Mouse (Mus musculus) left cerebral cortex, adult 9 months (tissue): ENCODE results near the gene Bbs9.
A peak's percentile ranks its signal among the peaks of the same experiment; 100 is the strongest.
"Not testable (repeated sequence)": the region's sequence is repeated elsewhere in the genome, so short reads cannot be mapped to it uniquely, and the experiment has no call there.

ENCODE experiments used
- DNase-seq, 2 experiments: peaks; one replicate each; pipeline ENCODE4 v3.0.0; 2022; ENCODE audit warnings: low spot score in 2 of 2

The Bbs9 gene

GRCm38 (mm10) chr9:22475424-22475868 is at the start of gene Bbs9:
TSS of gene Bbs9 (plus strand) at chr9:22475715.
- DNase-seq, result peak; percentile 93 to 97

- DNase-seq, result no peak
Observed at GRCm38 (mm10) chr9:22428028-22428665, 47.4 kb upstream of the Bbs9 start.

GRCm38 (mm10) chr9:22428666-22429410 is 46.7 kb upstream of the Bbs9 start:
- DNase-seq, result no peak

- DNase-seq, result no peak
Observed at GRCm38 (mm10) chr9:22429533-22430241, 45.8 kb upstream of the Bbs9 start.

- DNase-seq, result no peak
Observed at GRCm38 (mm10) chr9:22430315-22430840, 45.1 kb upstream of the Bbs9 start.

GRCm38 (mm10) chr9:22433221-22433620 is 42.3 kb upstream of the Bbs9 start:
- no peak for DNase-seq

GRCm38 (mm10) chr9:22434101-22434500 is 41.4 kb upstream of the Bbs9 start:
- DNase-seq, result no peak

- DNase-seq, result no peak
Observed at GRCm38 (mm10) chr9:22438826-22439225, 36.7 kb upstream of the Bbs9 start.

- DNase-seq, result no peak
Observed at GRCm38 (mm10) chr9:22443157-22443556, 32.4 kb upstream of the Bbs9 start.

GRCm38 (mm10) chr9:22445123-22445522 is 30.4 kb upstream of the Bbs9 start:
- no peak for DNase-seq

GRCm38 (mm10) chr9:22447213-22447612 is 28.3 kb upstream of the Bbs9 start:
- no peak for DNase-seq

- no peak for DNase-seq
Observed at GRCm38 (mm10) chr9:22448420-22448819, 27.1 kb upstream of the Bbs9 start.

- DNase-seq, result no peak
Observed at GRCm38 (mm10) chr9:22449209-22449608, 26.3 kb upstream of the Bbs9 start.

- no peak for DNase-seq
Observed at GRCm38 (mm10) chr9:22452697-22453096, 22.8 kb upstream of the Bbs9 start.

GRCm38 (mm10) chr9:22453501-22453924 is 22.0 kb upstream of the Bbs9 start:
- DNase-seq, result no peak

GRCm38 (mm10) chr9:22453990-22454389 is 21.5 kb upstream of the Bbs9 start, which contains the start of gene Gm17545:
TSS of gene Gm17545 (plus strand) at chr9:22454290.
- not testable (repeated sequence) for DNase-seq

- DNase-seq, result no peak
Observed at GRCm38 (mm10) chr9:22455041-22455440, 20.5 kb upstream of the Bbs9 start.

- no peak for DNase-seq
Observed at GRCm38 (mm10) chr9:22457142-22457835, 18.2 kb upstream of the Bbs9 start.

GRCm38 (mm10) chr9:22461946-22462345 is 13.6 kb upstream of the Bbs9 start:
- peak in 1 of 2 experiments; percentile 52 for DNase-seq

GRCm38 (mm10) chr9:22466212-22466611 is 9.3 kb upstream of the Bbs9 start:
- no peak for DNase-seq

GRCm38 (mm10) chr9:22467371-22468169 is 7.9 kb upstream of the Bbs9 start:
- DNase-seq, result no peak
